Mouse (Mus musculus) brown adipose tissue, adult 24 weeks (tissue): ENCODE measurements around the gene Taf1d. TPM values are rescaled to one million over a fixed set of nuclear protein-coding genes. Genes with fewer than 3 reads are reported as not detected.

Source experiments
- H3K27ac ChIP-seq: fragments of 200-500 bp; replicated peaks from 2 replicates; pipeline ENCODE4 v1.5.1; 2012; ENCODE audit warnings: low read depth, mild to moderate bottlenecking, low read length
- H3K4me1 ChIP-seq: fragments of 200-500 bp; 2 replicates; pipeline ENCODE4 v1.6.1; 2012; ENCODE audit warnings: low read length, mixed read lengths; ENCODE audit not compliant: control insufficient read depth, insufficient read depth, insufficient read length
- H3K4me3 ChIP-seq: fragments of 200-500 bp; 2 replicates; pipeline ENCODE4 v1.5.1; 2012; ENCODE audit warnings: low read depth, mild to moderate bottlenecking, low read length, moderate library complexity; ENCODE audit not compliant: insufficient read depth
- polyA plus RNA-seq: library from polyadenylated mRNA; stranded (reverse); fragments of >200 nt; gene quantifications from 2 replicates; pipeline ENCODE4 v1.2.4, GENCODE M21; 2012; ENCODE audit not compliant: missing spikeins, insufficient read depth, insufficient read length

Taf1d gene
- polyA plus RNA-seq: 41.7 and 53.1 TPM in 2 replicates

- Histone ChIP-seq H3K4me1 (no peaks in the 10 kb centered on the region), H3K27ac (peak within 1 kb of the TSS; percentile 94), H3K4me3 (peak within 1 kb of the TSS; percentile 96)
Observed at GRCm38 (mm10) chr9:15305503-15306397, at the start of gene Taf1d. Gene Taf1d (plus strand): TSS chr9:15306214.

DNA sequence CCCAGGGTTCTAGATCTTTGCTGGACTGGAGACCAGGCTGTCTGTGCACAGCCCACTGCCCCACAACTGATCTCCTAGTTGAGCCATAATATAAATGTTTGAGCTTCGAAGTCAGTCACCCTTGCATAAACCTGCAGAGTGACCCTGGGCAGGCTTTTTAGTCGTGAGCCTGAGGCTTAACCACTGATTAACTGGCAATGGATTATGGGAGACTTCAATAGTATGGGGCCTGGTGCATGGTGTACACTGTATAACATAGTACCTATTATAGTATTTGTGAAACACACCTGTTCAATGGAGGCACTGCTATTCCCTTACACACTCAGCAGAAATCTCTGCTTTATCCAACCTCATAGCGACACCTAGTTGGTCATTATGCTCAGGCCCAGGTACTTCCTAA is 49.8 kb upstream of the Taf1d start:
- Histone ChIP-seq H3K4me1 (no peaks in the 10 kb centered on the region), H3K4me3 (no peak overlapping the region), H3K27ac (no peak overlapping the region)

GRCm38 (mm10) chr9:15261980-15262379 is 44.0 kb upstream of the Taf1d start:
- no peaks in the 10 kb centered on the region for H3K4me1 ChIP-seq
- H3K27ac ChIP-seq: no peak overlapping the region
- no peak overlapping the region for H3K4me3 ChIP-seq

GRCm38 (mm10) chr9:15263487-15263886 is 42.5 kb upstream of the Taf1d start:
- H3K4me3 ChIP-seq: no peak overlapping the region
- H3K4me1 ChIP-seq: no peaks in the 10 kb centered on the region
- no peak overlapping the region for H3K27ac ChIP-seq

DNA sequence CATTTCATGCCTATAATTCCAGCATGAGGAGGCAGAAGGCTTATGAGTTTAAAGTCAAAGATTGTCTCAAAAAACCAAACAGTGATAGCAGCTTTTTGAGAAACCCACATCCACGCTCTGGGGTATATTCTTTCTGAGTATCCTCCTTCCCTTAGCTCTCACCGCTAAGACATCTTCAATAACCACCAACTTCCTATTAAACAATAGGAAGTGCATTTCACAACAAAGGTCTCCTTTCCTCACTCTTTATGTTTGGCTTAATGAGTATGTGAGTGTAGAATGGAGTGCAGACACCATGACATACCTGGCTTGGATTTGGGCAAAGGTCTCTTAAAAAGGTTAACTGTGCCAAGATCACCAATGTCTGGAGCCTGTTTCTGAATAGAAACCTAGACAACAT is 32.0 kb upstream of the Taf1d start:
- no peaks in the 10 kb centered on the region for H3K4me1 ChIP-seq
- no peak overlapping the region for H3K27ac ChIP-seq
- H3K4me3 ChIP-seq: no peak overlapping the region

DNA sequence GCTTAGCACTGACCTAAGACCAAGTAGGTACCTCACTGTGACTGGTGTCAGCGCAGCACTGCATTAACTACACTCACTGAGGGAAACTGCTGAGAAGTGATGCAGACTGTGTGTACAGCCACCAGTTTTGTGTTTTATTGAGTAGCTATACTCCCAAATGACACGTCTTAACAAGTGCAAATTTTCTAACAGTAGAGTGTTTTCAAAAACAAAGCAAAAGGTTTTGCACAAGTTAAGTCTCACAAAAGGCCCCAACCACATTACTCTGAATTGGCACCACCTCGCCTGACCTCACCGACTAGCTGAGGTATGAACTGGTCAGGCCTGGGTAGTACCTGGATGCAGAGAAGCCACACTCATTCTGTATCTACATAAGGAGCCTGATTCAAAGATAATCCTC is 29.2 kb upstream of the Taf1d start:
- Histone ChIP-seq H3K4me1 (peaks cover 2% of the 10 kb centered on the region; the same call in 1 of the 2 replicates), H3K4me3 (no peak overlapping the region), H3K27ac (no peak overlapping the region)

- peaks cover 2% of the 10 kb centered on the region; the same call in 1 of the 2 replicates for H3K4me1 ChIP-seq
- H3K4me3 ChIP-seq: no peak overlapping the region
- no peak overlapping the region for H3K27ac ChIP-seq
Observed at GRCm38 (mm10) chr9:15278343-15278742, 27.7 kb upstream of the Taf1d start.

- peak overlapping the region; percentile 89 for H3K4me3 ChIP-seq
- peak overlapping the region; percentile 72 for H3K27ac ChIP-seq
- H3K4me1 ChIP-seq: peaks cover 2% of the 10 kb centered on the region; the same call in 1 of the 2 replicates
Observed at GRCm38 (mm10) chr9:15279139-15279648, 26.8 kb upstream of the Taf1d start.

- peaks cover 2% of the 10 kb centered on the region; the same call in 1 of the 2 replicates for H3K4me1 ChIP-seq
- H3K4me3 ChIP-seq: peak within 1 kb of the TSS; percentile 89
- peak within 1 kb of the TSS; percentile 72 for H3K27ac ChIP-seq
Observed at GRCm38 (mm10) chr9:15279649-15280490, 26.1 kb upstream of the Taf1d start, which contains the start of gene Med17. Gene Med17 (minus strand): TSS chr9:15279931.

- Histone ChIP-seq H3K27ac (peak overlapping the region; percentile 64), H3K4me3 (peak overlapping the region; percentile 61), H3K4me1 (peaks cover 2% of the 10 kb centered on the region; the same call in 1 of the 2 replicates)
Observed at GRCm38 (mm10) chr9:15280491-15280879, 25.5 kb upstream of the Taf1d start.

DNA sequence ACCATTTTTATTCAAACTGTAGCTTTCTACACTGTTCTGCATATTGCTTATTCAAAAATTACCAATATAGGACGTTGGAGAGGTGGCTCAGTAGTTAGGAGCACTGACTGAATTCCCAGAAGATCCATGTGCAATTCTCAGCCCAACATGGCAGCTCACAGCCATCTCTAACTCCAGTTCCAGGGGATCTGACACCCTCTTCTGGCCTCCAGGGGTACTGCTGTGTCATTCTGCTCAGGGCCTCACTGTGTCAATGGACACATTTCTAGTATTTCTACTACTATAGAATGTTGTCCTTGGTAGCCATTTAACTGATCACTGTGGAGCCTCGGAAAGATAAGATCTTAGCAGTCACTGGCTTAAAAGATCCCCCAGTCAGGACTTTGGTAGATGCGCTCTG is 20.6 kb upstream of the Taf1d start:
- Histone ChIP-seq H3K4me1 (peaks cover 1% of the 10 kb centered on the region; the same call in 1 of the 2 replicates), H3K27ac (no peak overlapping the region), H3K4me3 (no peak overlapping the region)

GRCm38 (mm10) chr9:15287846-15288245 is 18.2 kb upstream of the Taf1d start:
- Histone ChIP-seq H3K27ac (no peak overlapping the region), H3K4me1 (no peaks in the 10 kb centered on the region), H3K4me3 (no peak overlapping the region)

GRCm38 (mm10) chr9:15288402-15288801 is 17.6 kb upstream of the Taf1d start:
- Histone ChIP-seq H3K27ac (no peak overlapping the region), H3K4me1 (no peaks in the 10 kb centered on the region), H3K4me3 (no peak overlapping the region)

- Histone ChIP-seq H3K4me1 (no peaks in the 10 kb centered on the region), H3K4me3 (no peak overlapping the region), H3K27ac (no peak overlapping the region)
Observed at GRCm38 (mm10) chr9:15289251-15289650, 16.8 kb upstream of the Taf1d start.

DNA sequence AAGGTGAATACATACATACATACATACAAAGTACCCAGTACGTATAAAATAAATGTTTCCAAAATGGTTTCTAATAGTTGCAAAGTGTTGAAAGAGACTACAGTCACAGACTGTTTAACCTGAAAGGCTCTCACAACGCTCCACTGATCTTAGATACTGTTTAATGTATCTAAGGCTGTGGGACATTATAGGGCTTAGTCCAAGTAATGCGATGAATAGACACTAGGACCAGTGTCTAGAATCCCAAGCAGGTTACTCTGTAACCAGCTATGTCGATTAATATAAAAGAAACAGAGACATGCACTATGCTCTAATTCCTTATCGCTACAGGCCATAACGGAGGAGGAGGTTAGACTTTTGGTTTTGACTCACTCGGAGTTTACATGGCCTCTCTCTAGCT is 8.9 kb upstream of the Taf1d start:
- Histone ChIP-seq H3K4me3 (no peak overlapping the region), H3K4me1 (0 out of 2 replicates have a peak, but pooled peaks cover 2% of the 10 kb centered on the region), H3K27ac (no peak overlapping the region)
